Mouse (Mus musculus) retina, postnatal 1 day (tissue): ENCODE measurements around the gene Olfr629.
"Not testable (repeated sequence)": the region's sequence is repeated elsewhere in the genome, so short reads cannot be mapped to it uniquely, and the experiment has no call there.

Source experiments
- DNase-seq: peaks from one replicate; pipeline ENCODE4 v3.0.0-alpha.2; 2012

The Olfr629 gene

DNA sequence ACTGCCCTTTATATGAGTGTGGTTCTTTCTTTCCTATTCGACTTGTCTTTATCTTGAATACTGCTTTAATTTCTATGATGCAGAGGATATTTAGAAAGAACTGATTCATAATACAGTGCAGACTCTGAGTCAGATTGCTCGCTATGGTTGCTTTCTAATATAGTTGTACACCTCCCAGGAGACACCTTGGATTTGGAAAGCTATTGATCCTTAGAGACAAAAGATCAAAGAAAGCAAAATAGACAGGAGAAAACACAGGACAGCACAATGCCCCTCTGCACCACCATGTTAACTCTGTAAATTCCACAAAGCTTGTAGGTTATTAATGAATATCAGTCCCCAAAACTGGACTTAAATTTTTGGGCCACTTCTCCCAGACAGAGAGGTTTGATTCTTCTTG is at the start of gene Olfr629:
TSS of gene Olfr629 (minus strand) at position 101 of the 400 bp plus-strand sequence.
- DNase-seq = no peak

DNA sequence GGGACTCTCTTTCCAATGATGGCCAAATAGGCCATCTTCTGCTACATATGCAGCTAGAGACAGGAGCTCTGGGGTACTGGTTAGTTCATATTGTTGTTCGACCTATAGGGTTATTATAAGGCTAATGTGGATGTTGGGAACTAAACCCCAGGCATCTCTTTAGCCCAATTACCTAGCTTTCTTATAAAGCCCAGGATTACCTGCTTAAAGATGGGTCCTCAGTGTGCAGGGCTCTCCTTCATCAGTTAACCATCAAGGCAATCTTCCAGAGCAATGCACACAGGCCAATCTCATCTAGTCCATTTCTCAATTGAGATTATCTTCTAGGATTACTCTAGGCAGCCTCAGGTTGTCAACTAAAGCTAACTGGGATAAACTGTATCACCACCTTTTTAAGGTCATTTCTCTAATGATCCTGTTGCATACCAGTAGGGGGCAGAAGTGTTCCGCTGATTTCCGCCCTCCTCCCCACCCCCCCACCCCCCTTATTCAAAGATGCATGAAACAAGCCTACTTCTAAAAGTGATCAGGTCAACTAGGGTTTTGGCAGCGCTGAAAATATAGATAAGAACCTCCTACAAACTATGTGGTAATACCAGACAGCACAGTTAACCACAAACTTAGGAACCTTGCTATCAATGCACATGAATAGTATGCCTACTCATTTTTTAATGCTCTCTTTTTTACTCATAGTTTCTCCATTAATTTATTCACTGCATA is 48.1 kb upstream of the Olfr629 start:
- DNase-seq = no peak

DNA sequence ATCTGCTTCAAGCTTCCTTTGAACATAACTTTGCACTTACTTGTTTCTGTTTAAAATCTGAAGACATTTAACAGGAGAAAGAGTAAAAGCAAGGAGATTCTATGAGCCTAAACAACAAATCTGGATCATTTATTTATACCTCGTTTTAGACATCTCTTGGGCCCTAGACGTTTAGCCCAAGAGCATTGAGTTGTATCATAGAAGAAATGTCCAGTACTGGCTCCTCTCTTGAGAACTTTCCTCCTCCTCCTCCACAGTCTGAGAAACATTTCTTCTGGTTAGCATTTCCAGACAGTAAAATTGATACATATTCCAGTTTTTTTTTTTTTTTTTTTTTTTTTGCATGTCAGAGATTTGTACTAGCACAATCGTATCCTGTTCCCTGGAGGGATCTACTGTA is 47.0 kb upstream of the Olfr629 start, which contains the start of gene Olfr67:
TSS of gene Olfr67 (minus strand) at position 101 of the 400 bp plus-strand sequence.
- DNase-seq = no peak

DNA sequence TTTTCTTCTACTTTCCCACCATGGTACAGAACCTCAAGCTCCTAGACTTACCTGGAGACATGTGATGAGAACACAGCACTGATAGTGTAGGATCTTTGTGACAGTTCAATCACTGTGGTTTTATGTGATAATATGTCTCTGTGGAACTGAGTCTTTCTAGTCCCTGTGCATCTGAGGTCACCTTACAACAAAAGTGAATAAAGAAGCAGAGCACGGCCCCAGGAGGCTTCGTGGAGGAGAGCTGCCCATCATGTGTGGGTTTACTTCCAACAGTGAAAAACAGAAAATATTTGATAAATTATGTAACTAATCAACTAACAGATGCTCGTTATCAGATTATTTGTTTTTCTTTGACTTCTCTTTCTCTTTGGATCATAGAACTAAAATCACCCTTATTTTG is 34.9 kb upstream of the Olfr629 start, which contains the start of gene Olfr68:
TSS of gene Olfr68 (minus strand) at position 101 of the 400 bp plus-strand sequence.
- no peak for DNase-seq

DNA sequence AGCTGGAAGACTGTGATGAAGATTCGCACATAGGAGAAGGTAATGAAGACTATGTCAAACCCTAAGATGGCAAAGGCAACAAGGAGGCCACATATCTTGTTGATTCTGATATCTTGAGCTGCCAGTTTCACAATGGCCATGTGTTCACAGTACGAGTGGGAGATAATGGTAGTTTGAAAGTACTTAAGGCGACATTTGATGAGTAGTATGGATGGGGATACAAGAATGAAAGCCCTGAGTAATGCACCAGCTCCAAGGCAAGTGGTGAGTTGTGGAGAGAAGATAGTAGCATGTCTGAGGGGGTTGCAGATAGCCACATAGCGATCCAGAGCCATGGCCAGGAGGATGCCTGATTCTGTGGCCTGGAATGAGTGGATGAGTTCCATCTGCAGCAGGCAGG is 32.9 kb upstream of the Olfr629 start:
- DNase-seq = not testable (repeated sequence)

DNA sequence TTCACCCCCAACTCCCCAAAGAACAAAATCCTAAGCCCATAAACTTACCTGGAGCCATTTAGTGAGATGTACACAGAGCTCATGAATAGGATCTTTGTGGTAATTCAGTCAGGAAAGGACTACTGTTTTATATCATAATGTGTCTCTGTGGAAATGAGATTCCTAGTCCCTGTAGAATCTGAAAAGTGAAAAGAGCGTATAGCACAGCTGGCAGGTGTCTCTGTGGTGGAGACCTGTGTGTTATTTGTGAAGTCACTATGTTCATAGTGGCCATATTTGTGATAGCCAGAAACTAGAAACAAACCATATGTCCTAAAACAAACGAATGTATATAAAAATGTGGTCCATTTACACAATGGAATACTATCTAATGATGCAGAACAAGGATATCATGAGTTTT is 26.8 kb upstream of the Olfr629 start, which contains the start of gene Olfr69:
TSS of gene Olfr69 (minus strand) at position 101 of the 400 bp plus-strand sequence.
- no peak for DNase-seq

DNA sequence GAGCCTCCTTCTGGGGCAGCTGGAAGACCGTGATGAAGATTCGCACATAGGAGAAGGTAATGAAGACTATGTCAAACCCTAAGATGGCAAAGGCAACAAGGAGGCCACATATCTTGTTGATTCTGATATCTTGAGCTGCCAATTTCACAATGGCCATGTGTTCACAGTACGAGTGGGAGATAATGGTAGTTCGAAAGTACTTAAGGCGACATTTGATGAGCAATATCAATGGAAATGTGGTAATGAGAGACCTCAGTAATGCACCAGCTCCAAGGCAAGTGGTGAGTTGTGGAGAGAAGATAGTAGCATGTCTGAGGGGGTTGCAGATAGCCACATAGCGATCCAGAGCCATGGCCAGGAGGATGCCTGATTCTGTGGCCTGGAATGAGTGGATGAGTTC is 22.9 kb upstream of the Olfr629 start:
- DNase-seq = not testable (repeated sequence)

DNA sequence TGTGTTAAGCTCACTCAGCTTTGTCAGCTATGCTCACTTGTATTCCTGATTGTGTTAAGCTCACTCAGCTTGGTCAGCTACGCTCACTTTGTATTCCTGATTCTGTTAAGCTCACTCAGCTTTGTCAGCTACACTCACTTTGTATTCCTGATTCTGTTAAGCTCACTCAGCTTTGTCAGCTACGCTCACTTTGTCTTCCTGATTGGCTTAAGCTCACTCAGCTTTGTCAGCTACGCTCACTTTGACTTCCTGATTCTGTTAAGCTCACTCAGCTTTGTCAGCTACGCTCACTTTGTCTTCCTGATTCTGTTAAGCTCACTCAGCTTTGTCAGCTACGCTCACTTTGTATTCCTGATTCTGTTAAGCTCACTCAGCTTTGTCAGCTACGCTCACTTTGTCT is 17.5 kb upstream of the Olfr629 start:
- DNase-seq = not testable (repeated sequence)

DNA sequence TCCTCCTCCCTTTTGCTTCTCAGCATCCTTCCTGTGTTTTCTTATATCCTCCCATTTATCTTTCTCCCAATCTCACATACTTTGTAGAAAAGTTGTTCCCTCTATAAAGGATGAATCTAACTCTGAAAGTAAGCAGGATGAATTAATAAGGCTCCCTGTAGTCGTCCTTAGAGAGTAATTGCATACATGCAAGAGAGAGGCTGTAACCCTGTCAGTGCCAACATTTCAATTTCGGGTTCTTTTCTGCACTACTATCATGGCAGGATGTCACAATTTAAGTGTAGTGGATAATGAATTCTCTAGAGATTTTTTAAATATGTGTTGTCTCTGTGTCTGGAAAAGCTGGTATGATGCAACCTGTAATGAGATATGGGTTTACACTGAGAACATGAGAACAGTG is 12.5 kb upstream of the Olfr629 start, which contains the start of gene Olfr630:
TSS of gene Olfr630 (minus strand) at position 101 of the 400 bp plus-strand sequence.
- no peak for DNase-seq

DNA sequence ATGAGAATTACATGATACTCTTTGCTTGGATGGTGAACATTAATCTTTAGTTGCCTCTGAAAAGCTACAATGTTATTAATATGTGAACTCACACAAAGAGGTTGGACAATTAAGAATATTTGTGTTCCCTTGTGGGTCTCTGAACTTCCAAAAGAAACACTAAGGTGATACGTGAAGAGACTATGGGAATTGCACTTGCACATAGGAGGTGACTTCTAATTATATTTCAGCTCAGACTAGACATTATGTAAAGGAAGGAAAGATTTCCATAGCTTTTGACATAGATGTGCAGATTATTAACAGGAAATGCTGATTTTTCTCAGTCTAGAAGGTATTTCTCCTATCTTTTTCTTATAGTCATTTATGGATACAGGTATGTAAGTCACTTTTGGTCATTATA is 14.7 kb downstream of the Olfr629 start, which contains the start of gene Olfr628:
TSS of gene Olfr628 (plus strand) at position 301 of the 400 bp plus-strand sequence.
- DNase-seq = no peak

DNA sequence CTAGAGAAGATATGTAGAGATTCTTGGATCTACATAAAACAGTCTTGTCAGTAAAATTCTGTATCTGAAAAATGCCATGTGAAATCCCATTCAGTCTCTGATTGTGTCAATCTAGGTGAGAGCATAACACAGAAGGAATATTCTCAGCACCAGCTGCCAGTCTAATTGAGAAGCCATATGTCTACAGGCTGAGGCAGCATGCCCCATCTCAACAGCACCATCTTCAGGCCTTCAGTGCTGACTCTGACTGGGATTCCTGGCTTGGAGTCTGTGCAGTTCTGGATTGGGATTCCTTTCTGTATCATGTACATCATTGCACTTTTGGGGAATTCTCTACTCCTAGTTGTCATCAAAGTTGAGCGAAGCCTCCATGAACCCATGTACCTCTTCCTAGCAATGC is 28.3 kb downstream of the Olfr629 start:
- not testable (repeated sequence) for DNase-seq

DNA sequence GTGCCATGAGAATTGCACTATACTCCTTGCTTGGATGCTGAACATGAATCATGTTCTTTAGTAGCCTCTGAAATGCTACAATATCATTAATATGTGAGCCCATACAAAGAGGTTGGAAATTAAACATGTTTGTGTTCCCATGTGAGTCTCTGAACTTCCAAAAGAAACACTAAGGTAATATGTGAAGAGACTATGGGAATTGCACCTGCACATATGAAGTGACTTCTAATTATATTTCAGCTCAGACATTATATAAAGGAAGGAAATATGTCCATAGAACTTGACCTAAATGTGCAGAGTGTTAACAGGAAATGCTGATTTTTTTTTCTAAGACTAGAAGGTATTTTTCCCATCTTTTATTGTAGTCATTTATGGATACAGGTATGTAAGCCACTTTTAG is 30.4 kb downstream of the Olfr629 start, which contains the start of gene Olfr243:
TSS of gene Olfr243 (plus strand) at position 301 of the 400 bp plus-strand sequence.
- DNase-seq = no peak

DNA sequence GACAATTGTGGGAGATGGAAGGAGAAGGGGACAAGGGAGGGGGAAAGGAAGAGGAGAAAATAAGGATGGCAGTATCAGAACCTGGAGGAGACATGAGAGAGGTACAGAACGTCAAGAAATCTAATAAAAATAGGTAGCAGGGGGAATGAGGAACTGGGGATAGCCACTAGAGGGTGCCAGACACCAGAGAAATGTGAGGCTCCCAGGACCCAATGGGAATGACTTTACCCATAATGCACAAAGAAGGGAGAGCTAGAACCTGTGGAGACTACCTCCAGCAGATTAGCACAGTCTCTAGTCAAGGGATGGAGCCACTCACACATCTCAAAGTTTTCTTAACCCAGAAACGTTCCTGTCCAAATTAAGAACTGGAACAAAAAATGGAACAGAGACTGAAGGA is 32.7 kb downstream of the Olfr629 start:
- DNase-seq = no peak

DNA sequence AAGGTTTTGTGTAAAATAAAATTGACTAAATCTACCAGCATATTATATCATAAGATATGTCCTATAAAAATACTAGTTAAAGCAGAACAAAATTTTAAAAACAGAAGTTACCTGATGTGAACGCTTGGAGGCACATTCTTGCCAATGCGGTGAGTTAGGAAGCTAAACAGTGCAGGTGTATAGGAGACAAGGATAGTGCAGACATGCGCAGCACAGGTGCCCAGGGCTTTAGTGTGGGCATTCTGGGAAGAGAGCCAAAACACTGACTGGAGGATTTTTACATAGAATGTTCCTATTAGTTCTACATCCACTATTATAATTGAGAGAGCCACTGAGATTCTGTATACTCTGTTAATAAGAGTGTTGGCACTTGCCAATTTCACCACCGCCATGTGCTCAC is 45.3 kb downstream of the Olfr629 start:
- DNase-seq = no peak
